Mouse (Mus musculus): ENCODE measurements around the gene Gna15. TPM values are rescaled to one million over a fixed set of nuclear protein-coding genes. Genes with fewer than 3 reads are reported as not detected.

Gene Gna15
- polyA plus RNA-seq (2014; fragmentation: Illumina TruSeq; extraction: RNeasy Lipid Tissue Mini Kit (QIAGEN cat#74804); ENCODE audit: insufficient read depth, low read depth, low replicate concordance), result 5.9 TPM

DNA sequence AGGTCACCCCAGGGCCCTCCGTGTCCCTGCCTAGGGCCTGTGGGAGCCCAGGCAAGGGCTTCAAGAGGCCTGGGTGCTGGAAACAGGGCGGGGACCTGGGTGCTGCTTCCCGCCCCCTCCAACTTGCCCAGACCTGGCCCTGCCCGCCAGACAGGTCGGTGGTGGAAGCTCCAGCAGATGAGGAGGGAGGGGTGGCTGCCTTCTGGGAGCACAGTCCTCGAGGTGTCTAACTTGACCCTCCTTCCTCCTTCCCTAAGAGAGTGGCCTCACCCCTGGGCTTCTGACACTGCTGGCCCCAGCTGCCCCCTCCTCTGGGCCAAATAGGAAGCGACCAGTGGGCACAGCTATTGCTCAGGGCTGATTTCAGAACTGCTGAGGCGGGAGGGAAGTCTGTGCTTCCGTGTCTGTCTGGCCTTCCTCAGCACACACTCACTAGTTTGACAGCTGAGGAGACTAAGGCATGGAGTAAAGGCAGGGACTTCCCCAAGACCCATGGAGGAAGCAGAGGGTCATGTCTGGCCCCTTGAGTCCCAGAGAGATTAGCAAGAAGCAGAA is at the start of gene Gna15:
TSS of gene Gna15 (minus strand) at position 175 of the 555 bp plus-strand sequence.

DNA sequence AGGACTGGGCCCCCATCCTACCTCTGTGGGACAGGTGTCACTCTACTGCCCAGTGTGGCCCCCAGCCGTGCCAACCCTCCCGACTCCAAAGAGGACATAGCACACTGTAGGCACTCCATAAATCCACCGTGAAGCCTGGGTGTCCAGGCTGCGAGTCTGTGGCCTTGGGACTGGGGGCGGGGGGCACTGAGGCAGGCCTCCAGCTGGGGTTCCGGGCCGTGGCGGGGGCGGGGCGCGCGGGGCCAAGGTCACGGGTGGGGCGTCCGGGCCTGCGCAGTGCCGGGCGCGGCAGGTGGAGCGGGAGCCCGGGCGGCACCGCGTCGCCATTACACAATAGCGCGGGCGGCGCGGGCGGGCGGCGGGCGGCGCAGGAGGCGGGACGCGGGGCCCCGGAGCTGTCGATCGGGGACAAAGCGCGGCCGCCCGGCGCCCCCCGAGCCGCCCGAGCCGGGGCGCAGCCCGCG is 35.2 kb upstream of the Gna15 start, which contains the start of gene Aes:
TSS of gene Aes (plus strand) at position 326 of the 464 bp plus-strand sequence.

DNA sequence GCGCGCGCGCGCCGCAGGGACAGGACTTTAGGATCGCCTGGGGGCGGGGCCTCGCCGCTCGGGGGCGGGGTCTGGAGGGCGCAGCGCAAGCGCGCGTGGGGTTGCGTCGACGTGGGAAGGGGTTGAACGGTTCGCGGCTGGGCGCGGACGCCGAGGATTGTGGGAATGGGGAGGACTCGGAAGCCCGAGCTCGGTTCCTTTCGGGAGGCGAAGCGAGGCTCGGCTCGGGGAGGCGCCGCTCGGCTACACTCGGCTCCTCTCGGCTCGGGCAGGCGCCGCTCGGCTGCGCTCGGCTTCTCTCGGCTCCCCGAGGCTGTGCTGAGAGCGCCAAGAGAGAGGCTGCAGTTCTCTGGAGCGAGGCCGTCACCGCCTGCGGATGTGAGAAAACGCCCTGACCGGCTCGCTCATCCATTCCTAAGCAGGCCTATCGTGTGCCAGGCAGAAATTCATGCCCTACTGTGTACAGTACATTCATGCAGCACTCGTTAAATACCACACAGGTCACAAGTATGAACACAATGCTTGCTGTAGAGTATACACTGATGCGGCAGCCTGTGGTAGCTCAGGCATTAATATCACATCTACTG is 21.2 kb upstream of the Gna15 start, which contains the start of gene Gna11:
TSS of gene Gna11 (minus strand) at position 30 of the 587 bp plus-strand sequence.

DNA sequence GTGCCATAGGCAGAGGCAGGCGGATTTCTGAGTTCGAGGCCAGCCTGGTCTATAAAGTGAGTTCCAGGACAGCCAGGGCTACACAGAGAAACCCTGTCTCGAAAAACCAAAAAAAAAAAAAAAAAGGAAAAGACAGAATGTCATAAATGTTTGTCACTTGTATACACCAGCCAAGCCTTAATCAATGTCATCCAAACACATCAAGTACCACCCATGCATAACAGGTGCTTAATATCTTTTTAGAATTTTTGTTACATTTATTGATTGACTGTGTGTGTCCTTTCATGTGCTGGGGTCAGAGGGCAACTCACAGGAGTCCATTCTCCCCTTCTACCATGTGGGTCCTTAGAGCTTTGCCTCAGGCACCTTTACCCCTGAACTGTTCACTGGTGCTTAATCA is 24.0 kb downstream of the Gna15 start, which contains the start of gene S1pr4:
TSS of gene S1pr4 (minus strand) at position 101 of the 400 bp plus-strand sequence.

DNA sequence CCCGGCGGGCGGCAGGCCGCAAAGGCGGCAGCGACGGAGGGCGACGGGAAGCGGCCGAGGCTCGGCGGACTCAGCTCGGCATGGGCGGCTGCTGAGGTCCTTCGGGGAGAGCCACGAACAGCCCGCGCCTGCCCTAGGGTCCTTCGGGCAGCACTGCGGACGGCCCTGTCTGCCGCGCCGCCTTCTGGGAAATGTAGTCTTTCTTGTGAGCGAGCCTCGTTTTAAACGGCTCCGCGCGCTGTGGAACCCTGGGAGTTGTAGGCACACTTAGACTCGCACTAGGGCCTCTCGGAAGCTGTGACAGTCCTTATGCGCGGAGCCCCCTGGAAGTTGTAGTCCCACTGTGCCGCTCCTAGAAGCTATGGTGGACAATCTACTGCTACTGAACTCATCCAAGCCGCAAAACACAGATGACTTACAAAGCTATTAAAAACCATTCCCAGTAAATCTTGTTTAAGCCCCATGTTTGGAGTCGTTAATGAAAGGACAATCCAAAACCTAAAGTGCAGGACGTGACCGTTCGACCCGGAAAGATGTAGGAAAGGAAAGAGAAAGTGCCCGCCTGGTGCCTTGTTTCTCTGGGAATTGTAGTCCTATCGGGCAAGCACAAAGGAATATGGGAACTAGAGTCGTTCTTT is 27.6 kb downstream of the Gna15 start, which contains the start of gene Ncln:
TSS of gene Ncln (minus strand) at position 129 of the 638 bp plus-strand sequence.

DNA sequence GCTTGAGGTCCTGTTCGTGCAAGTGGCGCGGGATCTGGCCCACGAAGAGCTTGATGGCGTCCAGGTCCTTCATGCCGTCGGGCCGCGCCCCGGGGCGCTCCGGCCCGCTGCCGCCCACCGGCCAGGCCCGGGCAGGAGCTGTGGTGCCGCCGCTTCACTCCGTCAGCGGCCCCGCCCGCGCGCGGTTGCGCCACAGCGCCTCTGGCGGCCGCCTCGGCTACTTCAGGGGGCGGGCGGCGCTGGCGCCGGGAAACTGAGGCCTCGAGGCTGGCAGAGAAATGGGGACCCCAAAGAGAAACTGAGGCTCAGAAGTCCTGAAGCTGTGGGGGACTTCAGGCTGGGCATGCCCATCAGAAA is 41.5 kb downstream of the Gna15 start, which contains the start of gene Celf5:
TSS of gene Celf5 (minus strand) at position 177 of the 357 bp plus-strand sequence.

DNA sequence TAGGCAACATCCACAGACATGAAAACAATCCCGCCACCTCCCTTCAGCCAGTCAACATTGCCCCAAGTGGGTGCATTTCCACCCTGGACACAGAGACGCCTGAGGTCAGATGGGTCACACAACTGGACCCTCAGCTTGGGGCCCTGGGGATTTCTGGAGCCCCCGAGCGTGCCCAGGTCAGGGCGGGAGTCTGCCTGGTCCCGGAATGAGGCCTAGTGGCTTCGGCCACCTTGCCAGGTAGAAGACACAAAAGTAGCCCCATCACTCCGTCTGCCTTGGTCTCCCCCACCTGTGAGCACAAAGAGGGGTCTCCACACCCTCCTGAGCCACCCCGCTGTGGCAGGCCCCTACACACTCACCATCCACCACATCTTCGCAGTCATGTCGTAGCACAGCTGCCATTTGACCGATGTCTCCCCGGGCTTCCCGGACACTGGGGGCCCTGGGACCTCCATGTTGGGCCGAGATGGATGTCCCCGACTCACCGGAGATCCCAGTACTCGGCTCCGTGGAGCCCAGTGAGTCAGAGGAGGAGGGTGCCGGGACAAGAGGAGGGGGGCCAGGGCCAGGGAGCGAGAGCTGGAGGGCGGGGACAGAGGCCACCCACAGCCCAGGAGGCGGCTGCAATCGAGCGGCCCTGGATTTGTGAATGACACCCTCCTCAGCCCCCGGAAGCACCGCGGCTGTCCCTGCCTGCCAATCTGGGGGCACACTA is 68.7 kb downstream of the Gna15 start, which contains the start of gene Nfic:
TSS of gene Nfic (minus strand) at position 455 of the 715 bp plus-strand sequence.

Other genes with a start within 250 kb of the Gna15 start
- 11.5 TPM for gene Tjp3, start 232.6 kb downstream of the Gna15 start, polyA plus RNA-seq (2014; fragmentation: Illumina TruSeq; extraction: RNeasy Lipid Tissue Mini Kit (QIAGEN cat#74804); ENCODE audit: insufficient read depth, low read depth, low replicate concordance)
- gene Pip5k1c, start 231.3 kb downstream of the Gna15 start, polyA plus RNA-seq (2014; fragmentation: Illumina TruSeq; extraction: RNeasy Lipid Tissue Mini Kit (QIAGEN cat#74804); ENCODE audit: insufficient read depth, low read depth, low replicate concordance), result 25.9 TPM
- gene Cactin, start 203.1 kb downstream of the Gna15 start, polyA plus RNA-seq (2014; fragmentation: Illumina TruSeq; extraction: RNeasy Lipid Tissue Mini Kit (QIAGEN cat#74804); ENCODE audit: insufficient read depth, low read depth, low replicate concordance), result 14.5 TPM
- gene Tbxa2r, start 195.5 kb downstream of the Gna15 start, polyA plus RNA-seq (2014; fragmentation: Illumina TruSeq; extraction: RNeasy Lipid Tissue Mini Kit (QIAGEN cat#74804); ENCODE audit: insufficient read depth, low read depth, low replicate concordance), result 6.3 TPM
- 2.5 TPM for gene Gipc3, start 181.0 kb downstream of the Gna15 start, polyA plus RNA-seq (2014; fragmentation: Illumina TruSeq; extraction: RNeasy Lipid Tissue Mini Kit (QIAGEN cat#74804); ENCODE audit: insufficient read depth, low read depth, low replicate concordance)
- 37.1 TPM for gene Hmg20b, start 173.7 kb downstream of the Gna15 start, polyA plus RNA-seq (2014; fragmentation: Illumina TruSeq; extraction: RNeasy Lipid Tissue Mini Kit (QIAGEN cat#74804); ENCODE audit: insufficient read depth, low read depth, low replicate concordance)
- 8.7 TPM for gene Mfsd12, start 166.7 kb downstream of the Gna15 start, polyA plus RNA-seq (2014; fragmentation: Illumina TruSeq; extraction: RNeasy Lipid Tissue Mini Kit (QIAGEN cat#74804); ENCODE audit: insufficient read depth, low read depth, low replicate concordance)
- gene 4930404N11Rik, start 158.4 kb downstream of the Gna15 start, polyA plus RNA-seq (2014; fragmentation: Illumina TruSeq; extraction: RNeasy Lipid Tissue Mini Kit (QIAGEN cat#74804); ENCODE audit: insufficient read depth, low read depth, low replicate concordance), result 3.9 TPM
- gene Fzr1, start 145.7 kb downstream of the Gna15 start, polyA plus RNA-seq (2014; fragmentation: Illumina TruSeq; extraction: RNeasy Lipid Tissue Mini Kit (QIAGEN cat#74804); ENCODE audit: insufficient read depth, low read depth, low replicate concordance), result 14.4 TPM
- gene Dohh, start 139.8 kb downstream of the Gna15 start, polyA plus RNA-seq (2014; fragmentation: Illumina TruSeq; extraction: RNeasy Lipid Tissue Mini Kit (QIAGEN cat#74804); ENCODE audit: insufficient read depth, low read depth, low replicate concordance), result 41.2 TPM
- 1.4 TPM for gene Gm48551, start 139.8 kb downstream of the Gna15 start, polyA plus RNA-seq (2014; fragmentation: Illumina TruSeq; extraction: RNeasy Lipid Tissue Mini Kit (QIAGEN cat#74804); ENCODE audit: insufficient read depth, low read depth, low replicate concordance)
- 1.4 TPM for gene Gm48552, start 135.2 kb downstream of the Gna15 start, polyA plus RNA-seq (2014; fragmentation: Illumina TruSeq; extraction: RNeasy Lipid Tissue Mini Kit (QIAGEN cat#74804); ENCODE audit: insufficient read depth, low read depth, low replicate concordance)
- gene Smim24, start 131.2 kb downstream of the Gna15 start, polyA plus RNA-seq (2014; fragmentation: Illumina TruSeq; extraction: RNeasy Lipid Tissue Mini Kit (QIAGEN cat#74804); ENCODE audit: insufficient read depth, low read depth, low replicate concordance), result 4.3 TPM
- gene Nfic, start 68.6 kb downstream of the Gna15 start, polyA plus RNA-seq (2014; fragmentation: Illumina TruSeq; extraction: RNeasy Lipid Tissue Mini Kit (QIAGEN cat#74804); ENCODE audit: insufficient read depth, low read depth, low replicate concordance), result 18.1 TPM
- 0.07 TPM for gene Celf5, start 41.5 kb downstream of the Gna15 start, polyA plus RNA-seq (2014; fragmentation: Illumina TruSeq; extraction: RNeasy Lipid Tissue Mini Kit (QIAGEN cat#74804); ENCODE audit: insufficient read depth, low read depth, low replicate concordance)
- gene Ncln, start 27.8 kb downstream of the Gna15 start, polyA plus RNA-seq (2014; fragmentation: Illumina TruSeq; extraction: RNeasy Lipid Tissue Mini Kit (QIAGEN cat#74804); ENCODE audit: insufficient read depth, low read depth, low replicate concordance), result 39.1 TPM
- gene S1pr4, start 24.1 kb downstream of the Gna15 start, polyA plus RNA-seq (2014; fragmentation: Illumina TruSeq; extraction: RNeasy Lipid Tissue Mini Kit (QIAGEN cat#74804); ENCODE audit: insufficient read depth, low read depth, low replicate concordance), result 17.6 TPM
- 35.8 TPM for gene Gna11, start 21.0 kb upstream of the Gna15 start, polyA plus RNA-seq (2014; fragmentation: Illumina TruSeq; extraction: RNeasy Lipid Tissue Mini Kit (QIAGEN cat#74804); ENCODE audit: insufficient read depth, low read depth, low replicate concordance)
- 414 TPM for gene Aes, start 35.3 kb upstream of the Gna15 start, polyA plus RNA-seq (2014; fragmentation: Illumina TruSeq; extraction: RNeasy Lipid Tissue Mini Kit (QIAGEN cat#74804); ENCODE audit: insufficient read depth, low read depth, low replicate concordance)
- gene Tle2, start 50.3 kb upstream of the Gna15 start, polyA plus RNA-seq (2014; fragmentation: Illumina TruSeq; extraction: RNeasy Lipid Tissue Mini Kit (QIAGEN cat#74804); ENCODE audit: insufficient read depth, low read depth, low replicate concordance), result 19.7 TPM
- 12.4 TPM for gene Tle6, start 76.8 kb upstream of the Gna15 start, polyA plus RNA-seq (2014; fragmentation: Illumina TruSeq; extraction: RNeasy Lipid Tissue Mini Kit (QIAGEN cat#74804); ENCODE audit: insufficient read depth, low read depth, low replicate concordance)
- 0.50 TPM for gene BC025920, start 82.0 kb upstream of the Gna15 start, polyA plus RNA-seq (2014; fragmentation: Illumina TruSeq; extraction: RNeasy Lipid Tissue Mini Kit (QIAGEN cat#74804); ENCODE audit: insufficient read depth, low read depth, low replicate concordance)
- 5.9 TPM for gene Sirt6, start 103.6 kb upstream of the Gna15 start, polyA plus RNA-seq (2014; fragmentation: Illumina TruSeq; extraction: RNeasy Lipid Tissue Mini Kit (QIAGEN cat#74804); ENCODE audit: insufficient read depth, low read depth, low replicate concordance)
- gene Ankrd24, start 104.3 kb upstream of the Gna15 start, polyA plus RNA-seq (2014; fragmentation: Illumina TruSeq; extraction: RNeasy Lipid Tissue Mini Kit (QIAGEN cat#74804); ENCODE audit: insufficient read depth, low read depth, low replicate concordance), result 8.1 TPM
- 2.7 TPM for gene Gm10778, start 124.8 kb upstream of the Gna15 start, polyA plus RNA-seq (2014; fragmentation: Illumina TruSeq; extraction: RNeasy Lipid Tissue Mini Kit (QIAGEN cat#74804); ENCODE audit: insufficient read depth, low read depth, low replicate concordance)
- gene Zfp433, start 180.6 kb upstream of the Gna15 start, polyA plus RNA-seq (2014; fragmentation: Illumina TruSeq; extraction: RNeasy Lipid Tissue Mini Kit (QIAGEN cat#74804); ENCODE audit: insufficient read depth, low read depth, low replicate concordance), result 5.8 TPM
- 2.0 TPM for gene Gm3055, start 246.9 kb upstream of the Gna15 start, polyA plus RNA-seq (2014; fragmentation: Illumina TruSeq; extraction: RNeasy Lipid Tissue Mini Kit (QIAGEN cat#74804); ENCODE audit: insufficient read depth, low read depth, low replicate concordance)

All from lung, adult 10 weeks (tissue).